Mouse (Mus musculus) left cerebral cortex, adult 2 months (tissue): ENCODE measurements around the gene Tent5b. TPM values are rescaled to one million over a fixed set of nuclear protein-coding genes. Genes with fewer than 3 reads are reported as not detected.

Source experiments
- DNase-seq, 2 experiments: peaks; one replicate each; pipeline ENCODE4 v3.0.0; 2021 to 2022; ENCODE audit warnings: low spot score in 2 of 2, mixed read lengths in 1 of 2; ENCODE audit errors: extremely low spot score in 1 of 2
- H3K27ac ChIP-seq: fragments of 200-600 bp; 2 replicates; pipeline ENCODE4 v1.8.1; 2022
- H3K4me3 ChIP-seq: fragments of 200-600 bp; 2 replicates; pipeline ENCODE4 v1.8.1; 2022
- CTCF ChIP-seq: fragments of 200-600 bp; IDR thresholded peaks from 2 replicates; pipeline ENCODE4 v1.8.1; 2022; ENCODE audit warnings: antibody characterized with exemption, mild to moderate bottlenecking, moderate library complexity
- intact Hi-C: fragments of 180-260 bp; cut with DNase I; formaldehyde crosslinking; loops from one replicate; pipeline ENCODE4 v1.15.1; 2025
- total RNA-seq, 2 experiments: library from RNA; stranded (reverse); gene quantifications; 2 replicates each; pipeline ENCODE4 v1.2.3; 2021

Gene Tent5b
- total RNA-seq, 2 experiments from 2014 or later = not detected

- Histone ChIP-seq H3K4me3 (peak overlapping the region; percentile 39), H3K27ac (no peak overlapping the region)
- no peak for TF ChIP-seq CTCF
- intact Hi-C loops = loop anchor here (1.0 kb wide), 1 partner anchor 15 kb away; no protein-coding TSS in a partner anchor
- DNase-seq = no peak
Measured at GRCm38 (mm10) chr4:133493895-133494294, 14.0 kb downstream of the Tent5b start.

GRCm38 (mm10) chr4:133494432-133494831 is 14.5 kb downstream of the Tent5b start:
- TF ChIP-seq CTCF = peak; percentile 98
- intact Hi-C loops = loop anchor here (1.0 kb wide), 1 partner anchor 15 kb away; no protein-coding TSS in a partner anchor
- Histone ChIP-seq H3K27ac (no peak overlapping the region), H3K4me3 (peak overlapping the region; percentile 39)
- peak; percentile 78 to 86 for DNase-seq

DNA sequence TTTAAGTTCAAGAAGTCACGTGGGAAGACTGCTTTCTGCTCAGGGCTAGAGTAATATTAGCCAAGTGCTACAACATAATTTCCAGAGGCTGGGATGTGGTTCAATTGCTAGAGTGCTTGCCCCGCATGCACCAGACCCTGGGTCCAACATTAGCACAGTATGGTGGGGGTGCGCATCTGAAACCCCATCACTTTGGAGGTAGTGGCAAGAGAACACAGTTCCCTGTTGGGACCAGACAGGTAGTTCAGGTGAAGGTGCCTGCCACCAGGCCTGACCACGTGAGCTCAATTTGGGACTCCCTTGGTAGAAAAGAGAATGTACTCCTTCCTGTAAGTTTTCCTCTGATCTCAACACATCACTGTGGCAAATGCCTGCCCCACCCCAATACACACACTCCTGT is 14.9 kb downstream of the Tent5b start:
- no peak for TF ChIP-seq CTCF
- peak overlapping the region; percentile 23; the same call in 1 of the 2 replicates for H3K4me3 ChIP-seq
- intact Hi-C loops = loop anchor here (1.0 kb wide), 1 partner anchor 16 kb away; no protein-coding TSS in a partner anchor
- no peak for DNase-seq
- no peak overlapping the region for H3K27ac ChIP-seq

DNA sequence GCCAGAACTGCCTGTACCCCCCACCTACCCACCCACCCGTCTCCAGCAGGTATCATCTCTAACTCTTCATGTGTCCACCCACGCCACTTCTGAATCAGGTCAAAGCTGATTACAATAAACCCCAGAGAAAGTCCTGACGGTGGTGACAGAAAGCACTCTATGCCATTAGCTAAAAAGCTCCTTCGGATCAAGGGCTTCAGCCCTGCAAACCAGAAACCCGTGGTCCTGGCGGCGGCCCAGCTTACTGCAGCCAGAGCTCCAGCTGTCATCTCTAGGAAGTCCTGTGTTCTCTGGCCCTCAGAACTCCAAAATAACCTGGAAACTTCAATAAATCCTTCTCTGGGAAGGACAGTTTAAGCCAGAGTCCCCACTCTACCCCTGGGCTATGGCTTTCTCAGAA is 15.8 kb downstream of the Tent5b start:
- H3K27ac ChIP-seq = peak overlapping the region; percentile 87; the same call in 1 of the 2 replicates
- DNase-seq = no peak
- H3K4me3 ChIP-seq = peak overlapping the region; percentile 66
- intact Hi-C loops = no loop called here
- no peak; the same call in 1 of the 2 replicates for TF ChIP-seq CTCF

DNA sequence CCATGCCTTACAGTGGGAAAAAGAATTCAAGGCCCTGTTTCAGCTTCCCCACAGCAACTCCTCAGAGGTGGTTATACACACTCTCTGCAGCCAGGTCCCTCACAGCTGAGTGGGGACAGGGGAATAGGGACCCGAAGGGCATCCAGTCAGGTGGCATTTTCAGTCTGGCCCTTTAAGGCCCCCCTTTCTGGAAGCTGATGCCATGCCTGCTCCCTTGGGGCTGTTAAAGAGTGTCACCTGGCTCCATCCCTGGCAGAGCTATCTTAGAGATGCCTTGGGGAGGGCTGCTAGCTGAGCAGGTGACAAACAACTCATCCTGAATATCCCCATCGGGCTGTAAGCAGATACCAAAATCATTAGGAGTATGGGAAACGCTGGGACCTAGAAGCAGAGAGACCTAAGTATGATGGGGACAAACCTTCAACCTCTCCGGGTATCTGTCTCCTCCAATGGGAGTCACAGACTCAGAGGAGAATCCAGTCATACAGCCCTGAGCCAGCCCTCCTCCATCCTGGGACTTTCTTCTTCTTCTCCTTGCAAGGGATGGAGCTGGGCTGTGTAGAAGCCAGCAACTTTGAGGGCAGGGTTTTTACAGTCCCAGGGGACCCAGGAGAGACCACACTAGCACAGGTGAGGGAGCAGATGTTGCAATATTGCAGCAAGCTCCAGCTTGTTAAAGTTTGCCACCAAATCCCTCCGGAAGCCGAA is 17.0 kb downstream of the Tent5b start:
- TF ChIP-seq CTCF = no peak
- DNase-seq = no peak
- peak overlapping the region; percentile 66 for H3K4me3 ChIP-seq
- intact Hi-C loops = no loop called here
- H3K27ac ChIP-seq = peak overlapping the region; percentile 87

DNA sequence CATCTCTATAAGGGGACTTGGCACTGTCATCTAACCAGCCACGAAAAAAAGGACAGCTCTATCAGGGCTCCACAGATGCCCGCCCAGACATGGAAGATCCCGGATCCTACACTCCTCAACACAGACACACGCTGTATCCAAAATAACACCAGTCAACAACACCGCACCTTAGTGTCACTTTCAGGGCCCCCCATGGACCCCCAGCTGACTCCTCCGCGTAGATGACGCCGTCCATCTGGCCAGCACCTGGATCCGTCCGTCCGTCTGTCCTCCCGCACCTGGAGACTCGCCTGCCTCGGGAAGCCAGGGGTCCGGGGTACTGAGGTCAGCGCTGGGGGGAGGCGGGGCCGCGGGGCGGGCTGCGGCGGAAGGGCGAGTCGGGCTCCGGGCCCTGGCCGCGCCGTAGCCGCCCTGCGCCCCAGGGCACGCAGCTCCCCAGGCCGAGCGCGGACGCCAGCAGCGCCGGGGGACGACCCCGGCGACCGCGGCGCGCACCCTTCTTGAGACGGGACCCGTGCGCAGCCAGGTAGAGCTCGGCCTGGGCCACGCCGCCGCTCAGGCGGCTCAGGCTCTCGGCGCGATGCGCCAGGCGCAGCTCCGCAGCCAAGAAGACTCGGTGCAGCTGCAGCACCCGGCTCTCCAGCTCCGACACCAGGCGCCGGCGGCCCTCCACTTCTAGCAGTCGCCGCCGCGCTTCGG is 17.7 kb downstream of the Tent5b start:
- TF ChIP-seq CTCF = no peak
- H3K27ac ChIP-seq = peak overlapping the region; percentile 87
- peak overlapping the region; percentile 66 for H3K4me3 ChIP-seq
- DNase-seq = peak in 1 of 2 experiments; percentile 36
- intact Hi-C loops = no loop called here

DNA sequence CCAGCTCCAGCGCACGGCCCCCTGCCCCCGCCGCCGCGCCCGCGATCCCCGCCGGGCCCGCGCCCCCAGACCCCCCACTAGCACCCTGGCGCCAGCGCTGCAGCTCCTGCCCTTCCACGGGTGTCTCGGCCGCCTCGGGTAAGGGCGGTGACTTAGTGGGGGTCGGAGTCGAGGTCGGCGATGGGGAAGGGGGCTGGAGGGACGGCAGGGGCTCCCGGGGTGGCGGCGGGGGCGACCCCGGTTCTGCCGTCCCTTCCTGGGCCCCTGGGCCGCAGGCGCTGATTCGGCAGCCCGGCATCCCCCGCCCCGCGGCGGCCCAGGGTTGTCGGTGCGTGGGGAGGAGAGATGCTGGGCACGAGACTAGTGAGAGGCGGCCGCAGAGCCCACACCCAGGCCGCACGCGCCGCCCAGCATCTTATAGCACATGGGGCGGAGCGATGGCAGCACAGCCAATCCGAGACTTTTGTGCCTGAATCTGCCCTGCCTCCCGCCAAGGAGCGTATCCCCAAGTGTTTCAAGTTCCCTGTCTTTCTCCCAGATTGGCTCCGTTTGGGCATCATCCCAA is 18.3 kb downstream of the Tent5b start, which contains the start of gene Trnp1:
Trnp1 (minus strand) TSS at position 391 of the 565 bp plus-strand sequence.
- peak; percentile 85 to 86 for DNase-seq
- intact Hi-C loops = no loop called here
- H3K27ac ChIP-seq = peak within 1 kb of the TSS; percentile 87

DNA sequence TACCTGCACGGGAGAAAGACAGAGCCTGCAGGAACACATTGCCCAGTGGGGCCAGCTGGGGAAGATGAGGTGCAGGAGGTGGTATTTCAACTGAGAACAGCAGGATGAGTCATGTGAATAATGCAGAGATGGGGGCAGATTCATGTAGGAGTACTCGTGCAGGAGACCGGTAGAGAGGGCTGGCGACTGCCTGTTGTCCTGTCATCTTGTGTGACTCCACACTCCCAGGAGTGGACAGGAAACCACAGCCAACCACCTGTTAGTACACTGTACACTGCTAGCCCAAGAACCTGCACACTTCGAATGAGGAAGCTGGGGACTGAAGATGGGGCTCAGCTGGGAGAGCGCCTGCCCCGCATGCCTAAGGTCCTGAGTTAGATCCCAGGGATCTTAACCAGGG is 21.6 kb downstream of the Tent5b start:
- intact Hi-C loops = no loop called here
- no peak for TF ChIP-seq CTCF
- no peak overlapping the region for H3K27ac ChIP-seq
- DNase-seq = no peak
- H3K4me3 ChIP-seq = no peak overlapping the region

More for the DNA sequence above, 18.3 kb downstream of the Tent5b start, which contains the start of gene Trnp1:
- peak within 1 kb of the TSS; percentile 66 for H3K4me3 ChIP-seq
- TF ChIP-seq CTCF = no peak

GRCm38 (mm10) chr4:133504300-133504699 is 24.4 kb downstream of the Tent5b start:
- intact Hi-C loops = no loop called here
- no peak overlapping the region for H3K27ac ChIP-seq
- TF ChIP-seq CTCF = no peak
- H3K4me3 ChIP-seq = no peak overlapping the region
- DNase-seq = no peak

- Histone ChIP-seq H3K4me3 (no peak overlapping the region), H3K27ac (no peak overlapping the region)
- intact Hi-C loops = no loop called here
- DNase-seq = no peak
- no peak; the same call in 1 of the 2 replicates for TF ChIP-seq CTCF
Measured at GRCm38 (mm10) chr4:133504755-133505485, 25.0 kb downstream of the Tent5b start.

DNA sequence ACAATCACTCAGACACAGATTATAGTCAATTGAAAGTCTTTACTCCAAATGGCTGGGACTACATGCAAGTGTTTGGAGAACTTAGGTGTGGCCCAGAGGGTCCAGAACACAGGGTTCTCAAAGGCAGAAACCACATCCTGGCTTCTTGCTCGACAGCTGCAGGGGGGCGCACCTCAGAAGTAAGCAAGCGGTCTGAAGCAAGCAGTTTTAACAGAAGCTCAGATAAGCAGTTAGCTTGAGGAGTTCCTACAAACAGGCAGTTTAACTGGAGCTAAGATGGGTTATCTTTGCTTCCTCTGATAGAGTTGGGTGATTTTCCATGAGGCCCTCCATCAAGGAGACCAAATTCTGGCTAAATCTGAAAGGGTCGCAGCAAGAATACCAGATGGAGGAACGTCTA is 26.6 kb downstream of the Tent5b start:
- Histone ChIP-seq H3K27ac (no peak overlapping the region), H3K4me3 (no peak overlapping the region)
- intact Hi-C loops = no loop called here
- TF ChIP-seq CTCF = no peak
- no peak for DNase-seq
